Mouse (Mus musculus) adrenal gland, adult 18-20 months (tissue): ENCODE data around the gene Rsbn1l. TPM values are rescaled to one million over a fixed set of nuclear protein-coding genes. Genes with fewer than 3 reads are reported as not detected.

ENCODE experiments used
- DNase-seq, 2 experiments: peaks; one replicate each; pipeline ENCODE4 v3.0.0; 2021 to 2022; ENCODE audit warnings: low spot score in 2 of 2
- total RNA-seq, 2 experiments: library from RNA; stranded (reverse); gene quantifications; 1 replicate in 1 of 2; 2 replicates in 1 of 2; pipeline ENCODE4 v1.2.3; 2021

The Rsbn1l gene
- total RNA-seq, 2 experiments from 2014 or later, result 11.9 to 13.4 TPM

- no peak for DNase-seq
Measured at GRCm38 (mm10) chr5:20911741-20912140, 44.5 kb downstream of the Rsbn1l start.

GRCm38 (mm10) chr5:20906191-20906590, 50.0 kb downstream of the Rsbn1l start:
- no peak for DNase-seq

GRCm38 (mm10) chr5:20905437-20905836, 50.8 kb downstream of the Rsbn1l start:
- DNase-seq, result no peak

- no peak for DNase-seq
Measured at GRCm38 (mm10) chr5:20904647-20905046, 51.6 kb downstream of the Rsbn1l start.

GRCm38 (mm10) chr5:20897446-20898167, 58.6 kb downstream of the Rsbn1l start:
- no peak for DNase-seq

- DNase-seq, result no peak
Measured at GRCm38 (mm10) chr5:20884036-20884620, 72.1 kb downstream of the Rsbn1l start.

GRCm38 (mm10) chr5:20881915-20882800, 74.0 kb downstream of the Rsbn1l start, which contains the start of the genes Phtf2 and Tmem60:
Gene Phtf2, minus strand, starts transcription at chr5:20882124.
Gene Tmem60, plus strand, starts transcription at chr5:20882191.
- DNase-seq, result peak; percentile 96 to 97

- DNase-seq, result peak; percentile 53 to 58
Measured at GRCm38 (mm10) chr5:20880797-20881775, 75.1 kb downstream of the Rsbn1l start.

GRCm38 (mm10) chr5:20880386-20880785, 75.8 kb downstream of the Rsbn1l start:
- no peak for DNase-seq

- DNase-seq, result no peak
Measured at GRCm38 (mm10) chr5:20876934-20877426, 79.2 kb downstream of the Rsbn1l start.

GRCm38 (mm10) chr5:20873146-20873545, 83.1 kb downstream of the Rsbn1l start:
- no peak for DNase-seq

GRCm38 (mm10) chr5:20865193-20865755, 90.9 kb downstream of the Rsbn1l start:
- no peak for DNase-seq

- no peak for DNase-seq
Measured at GRCm38 (mm10) chr5:20864216-20864969, 91.8 kb downstream of the Rsbn1l start.

- DNase-seq, result no peak
Measured at GRCm38 (mm10) chr5:20861901-20862300, 94.3 kb downstream of the Rsbn1l start.

GRCm38 (mm10) chr5:20860565-20860964, 95.6 kb downstream of the Rsbn1l start:
- DNase-seq, result no peak

GRCm38 (mm10) chr5:20858404-20858803, 97.8 kb downstream of the Rsbn1l start:
- no peak for DNase-seq

GRCm38 (mm10) chr5:20855066-20855465, 101.1 kb downstream of the Rsbn1l start:
- DNase-seq, result no peak

- DNase-seq, result no peak
Measured at GRCm38 (mm10) chr5:20847010-20847409, 109.2 kb downstream of the Rsbn1l start.

GRCm38 (mm10) chr5:20843816-20844215, 112.4 kb downstream of the Rsbn1l start:
- DNase-seq, result no peak
